Mouse (Mus musculus) stomach, embryonic 16.5 days (tissue): ENCODE data around the gene Prex1. TPM values are rescaled to one million over a fixed set of nuclear protein-coding genes. Genes with fewer than 3 reads are reported as not detected.

Experiments used
- ATAC-seq: fragments of 200-750 bp; cut with Nextera tagmentation; 2 replicates; pipeline ENCODE4 v1.8.0; 2017; ENCODE audit warnings: moderate number of reproducible peaks, moderate TSS enrichment; ENCODE audit not compliant: insufficient read depth, low FRiP score
- H3K27ac ChIP-seq: fragments of 300-500 bp; sonication (generic); 2 replicates; pipeline ENCODE4 v1.5.1; 2014; ENCODE audit warnings: low read length
- H3K27me3 ChIP-seq: fragments of 300-500 bp; sonication (generic); 2 replicates; pipeline ENCODE4 v1.6.1; 2014; ENCODE audit warnings: low read length, control low read depth, mixed read lengths; ENCODE audit not compliant: control insufficient read depth, insufficient read depth
- H3K36me3 ChIP-seq: fragments of 300-500 bp; sonication (generic); 2 replicates; pipeline ENCODE4 v1.6.1; 2014; ENCODE audit warnings: low read length; ENCODE audit not compliant: control insufficient read depth, insufficient read depth
- H3K4me1 ChIP-seq: fragments of 300-500 bp; sonication (generic); 2 replicates; pipeline ENCODE4 v1.6.1; 2014; ENCODE audit warnings: low read length, control low read depth, mixed read lengths; ENCODE audit not compliant: control insufficient read depth, insufficient read depth
- H3K4me2 ChIP-seq: fragments of 300-500 bp; sonication (generic); 2 replicates; pipeline ENCODE4 v1.6.1; 2014; ENCODE audit warnings: low read depth, low read length, mixed read lengths
- H3K4me3 ChIP-seq: fragments of 300-500 bp; sonication (generic); replicated peaks from 2 replicates; pipeline ENCODE4 v1.5.1; 2014; ENCODE audit warnings: mild to moderate bottlenecking, low read length
- H3K9ac ChIP-seq: fragments of 300-500 bp; sonication (generic); 2 replicates; pipeline ENCODE4 v1.6.1; 2014; ENCODE audit warnings: low read length
- H3K9me3 ChIP-seq: fragments of 300-500 bp; sonication (generic); replicated peaks from 2 replicates; pipeline ENCODE4 v1.6.1; 2016; ENCODE audit warnings: low read length, control low read depth; ENCODE audit not compliant: control insufficient read depth
- whole genome bisulfite sequencing: fragments of 180-500 bp; shearing (Covaris S2); extraction: QIAGEN DNeasy Blood & Tissue Kit; methylation state at CpG from one replicate; pipeline ENCODE4 v1.1.7; 2014; 5-methylcytosine and 5-hydroxymethylcytosine counted together
- polyA plus RNA-seq: library from polyadenylated mRNA; unstranded; fragments of >200 nt; fragmentation: Nextera tagmentation; extraction: Ambion mirVana; gene quantifications from 2 replicates; pipeline ENCODE4 v1.2.1, GENCODE M21; 2015

Prex1 gene
- polyA plus RNA-seq, 1 experiment from 2014 or later, result 11.0 TPM

DNA sequence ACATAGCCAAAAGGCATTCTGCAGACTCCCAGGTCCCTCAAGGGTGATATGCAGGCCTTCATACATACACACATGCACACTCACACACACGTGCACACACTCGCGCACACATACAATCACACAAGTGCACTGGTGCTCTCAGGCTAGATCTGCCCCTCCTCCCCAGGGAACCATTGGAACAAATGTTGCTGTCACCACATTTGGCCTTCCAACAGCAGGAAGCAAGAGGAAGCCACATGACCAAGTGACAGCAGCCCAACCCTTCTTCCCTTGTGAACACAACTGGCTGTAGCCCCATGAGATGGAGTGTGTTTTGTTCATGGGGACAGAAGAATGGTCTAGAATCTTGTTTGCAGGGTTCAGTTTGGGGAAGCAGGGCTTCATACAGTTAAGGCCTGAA lies 176.7 kb downstream of the Prex1 start:
- 97% methylated on average over 3 of the region's 3 CpGs for WGBS
- ATAC-seq, result no peak
- H3K27ac ChIP-seq, result no peak overlapping the region

DNA sequence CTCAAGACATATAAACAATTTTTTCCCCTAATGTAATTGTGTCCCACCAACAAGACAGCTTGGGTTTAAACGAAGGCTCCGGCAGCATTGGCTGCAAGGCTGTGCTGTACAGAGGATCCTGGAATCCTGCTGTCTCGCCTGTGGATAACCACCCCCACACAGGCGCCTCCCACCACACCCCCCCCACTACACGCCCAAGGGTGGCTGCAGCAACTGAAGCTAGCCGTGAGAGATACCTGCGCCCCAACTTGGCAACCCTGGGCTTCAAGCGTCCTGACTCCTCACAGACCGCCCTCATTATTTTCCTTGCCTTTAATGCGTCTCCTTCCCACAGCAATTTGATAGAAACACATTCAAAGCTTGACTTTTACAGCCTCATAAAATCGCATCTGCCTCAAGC lies 178.1 kb downstream of the Prex1 start:
- no peaks in the 10 kb centered on the region for H3K27me3 ChIP-seq
- H3K9ac ChIP-seq, result no peak overlapping the region
- no peaks in the 10 kb centered on the region for H3K4me1 ChIP-seq
- 85% methylated on average over 11 of the region's 11 CpGs for WGBS
- no peak; the same call in 1 of the 2 replicates for ATAC-seq
- no peaks in the 10 kb centered on the region for H3K9me3 ChIP-seq
- no peaks in the 10 kb centered on the region for H3K36me3 ChIP-seq
- no peak overlapping the region for H3K4me2 ChIP-seq
- H3K27ac ChIP-seq, result peak overlapping the region; percentile 26; the same call in 1 of the 2 replicates
- H3K4me3 ChIP-seq, result no peak overlapping the region

More for the DNA sequence above, 176.7 kb downstream of the Prex1 start:
- H3K4me1 ChIP-seq, result 0 out of 2 replicates have a peak, but pooled peaks cover under 1% of the 10 kb centered on the region
- H3K4me2 ChIP-seq, result no peak overlapping the region
- no peaks in the 10 kb centered on the region for H3K36me3 ChIP-seq
- H3K9me3 ChIP-seq, result no peaks in the 10 kb centered on the region
- no peak overlapping the region for H3K4me3 ChIP-seq
- no peak overlapping the region for H3K9ac ChIP-seq
- no peaks in the 10 kb centered on the region for H3K27me3 ChIP-seq

DNA sequence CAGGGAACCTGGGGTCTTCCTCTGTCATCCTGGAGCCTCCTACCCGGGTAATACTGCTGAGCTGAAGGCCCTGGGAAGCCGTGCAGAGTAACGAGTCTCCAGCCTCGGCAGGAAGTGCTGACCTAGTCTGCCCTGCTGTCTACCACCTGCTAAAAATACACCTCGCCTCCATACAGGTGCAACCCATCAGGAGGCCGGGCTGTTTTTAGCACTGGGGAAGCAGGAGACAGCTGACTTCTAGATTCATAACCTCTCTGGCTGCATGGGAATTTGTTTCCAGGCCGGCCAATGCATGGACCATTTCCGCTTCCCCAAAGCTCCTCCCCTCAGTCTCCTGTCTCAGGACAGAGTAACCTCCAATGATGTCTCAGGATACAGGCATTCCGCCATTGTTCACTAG lies 187.4 kb downstream of the Prex1 start:
- no peaks in the 10 kb centered on the region for H3K36me3 ChIP-seq
- peak overlapping the region; percentile 39 for H3K27ac ChIP-seq
- H3K27me3 ChIP-seq, result no peaks in the 10 kb centered on the region
- H3K4me2 ChIP-seq, result no peak overlapping the region
- peak; percentile 22; the same call in 1 of the 2 replicates for ATAC-seq
- 62% methylated on average over 9 of the region's 9 CpGs for WGBS
- no peak overlapping the region for H3K4me3 ChIP-seq
- peaks cover 28% of the 10 kb centered on the region for H3K4me1 ChIP-seq
- no peak overlapping the region for H3K9ac ChIP-seq
- H3K9me3 ChIP-seq, result peaks cover 2% of the 10 kb centered on the region; the same call in 1 of the 2 replicates

DNA sequence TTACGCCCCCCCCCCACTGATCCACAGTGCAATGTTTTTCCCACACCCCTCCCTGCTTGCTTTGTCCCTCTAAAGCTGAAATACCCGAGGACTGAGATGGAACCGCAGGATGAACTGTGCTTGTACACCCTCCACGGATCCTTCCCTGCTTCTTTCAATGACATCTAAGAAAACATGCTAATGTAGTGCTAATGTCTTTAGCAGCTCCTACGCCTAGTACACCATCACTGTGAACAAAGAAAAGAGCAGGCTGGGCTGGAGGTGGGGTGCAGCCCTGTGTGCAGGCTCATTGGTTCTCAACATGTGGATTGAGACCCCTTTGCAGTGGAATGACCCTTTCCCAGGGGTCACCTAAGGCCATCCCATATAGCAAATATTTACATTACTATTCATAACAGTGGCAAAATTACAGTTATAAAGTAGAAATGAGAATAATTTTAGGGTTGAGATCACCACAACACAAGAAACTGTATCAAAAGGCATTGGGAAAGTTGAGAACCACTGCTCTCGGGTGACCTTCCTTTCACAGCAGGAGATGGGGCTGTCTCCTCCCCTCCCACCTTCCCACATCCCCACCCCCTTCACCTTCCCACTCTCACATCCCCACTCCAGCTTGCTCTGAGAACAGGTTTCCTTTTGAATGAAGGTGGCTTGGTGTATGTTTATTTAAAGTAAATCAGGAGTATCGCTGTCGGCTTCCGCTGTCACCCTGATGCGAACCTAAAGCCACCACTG lies 190.3 kb downstream of the Prex1 start:
- Histone ChIP-seq H3K4me1 (peaks cover 29% of the 10 kb centered on the region), H3K9me3 (no peaks in the 10 kb centered on the region), H3K27me3 (no peaks in the 10 kb centered on the region), H3K9ac (peak overlapping the region; percentile 39; the same call in 1 of the 2 replicates), H3K4me2 (no peak overlapping the region), H3K27ac (peak overlapping the region; percentile 80), H3K36me3 (no peaks in the 10 kb centered on the region), H3K4me3 (no peak overlapping the region)
- 68% methylated on average over 10 of the region's 10 CpGs for WGBS
- no peak for ATAC-seq

DNA sequence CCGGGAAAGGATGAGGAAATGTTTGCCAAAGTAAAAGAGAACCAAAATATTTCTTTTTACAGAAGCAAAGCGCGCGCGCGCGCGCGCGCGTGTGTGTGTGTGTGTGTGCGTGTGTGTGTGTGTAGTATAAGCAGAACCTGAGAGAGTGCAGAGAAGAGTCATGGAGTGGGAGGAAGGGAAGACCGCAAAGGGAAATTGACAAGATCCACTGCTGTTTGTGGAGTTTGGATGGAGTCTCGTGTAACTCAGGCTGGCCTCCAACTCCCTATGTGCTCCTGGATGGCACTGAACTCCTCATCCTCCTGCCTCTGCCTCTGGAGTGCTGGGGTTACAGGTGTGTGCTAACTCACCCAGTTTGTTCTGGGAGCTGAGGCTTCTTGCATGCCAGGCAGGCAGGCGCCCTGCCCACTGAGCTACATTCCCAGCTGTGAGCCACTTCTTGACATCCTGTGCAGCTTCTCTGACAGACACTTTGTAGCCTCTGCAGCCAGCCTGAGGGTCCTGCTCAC lies 191.0 kb downstream of the Prex1 start:
- H3K27ac ChIP-seq, result peak overlapping the region; percentile 80
- H3K9me3 ChIP-seq, result no peaks in the 10 kb centered on the region
- peak overlapping the region; percentile 39; the same call in 1 of the 2 replicates for H3K9ac ChIP-seq
- H3K36me3 ChIP-seq, result no peaks in the 10 kb centered on the region
- H3K4me2 ChIP-seq, result 0 out of 2 replicates have a peak overlapping the region, but pooled peaks have one; percentile 29
- no peak for ATAC-seq
- WGBS, result 59% methylated on average over 15 of the region's 15 CpGs
- peaks cover 31% of the 10 kb centered on the region for H3K4me1 ChIP-seq
- H3K4me3 ChIP-seq, result no peak overlapping the region
- no peaks in the 10 kb centered on the region for H3K27me3 ChIP-seq

DNA sequence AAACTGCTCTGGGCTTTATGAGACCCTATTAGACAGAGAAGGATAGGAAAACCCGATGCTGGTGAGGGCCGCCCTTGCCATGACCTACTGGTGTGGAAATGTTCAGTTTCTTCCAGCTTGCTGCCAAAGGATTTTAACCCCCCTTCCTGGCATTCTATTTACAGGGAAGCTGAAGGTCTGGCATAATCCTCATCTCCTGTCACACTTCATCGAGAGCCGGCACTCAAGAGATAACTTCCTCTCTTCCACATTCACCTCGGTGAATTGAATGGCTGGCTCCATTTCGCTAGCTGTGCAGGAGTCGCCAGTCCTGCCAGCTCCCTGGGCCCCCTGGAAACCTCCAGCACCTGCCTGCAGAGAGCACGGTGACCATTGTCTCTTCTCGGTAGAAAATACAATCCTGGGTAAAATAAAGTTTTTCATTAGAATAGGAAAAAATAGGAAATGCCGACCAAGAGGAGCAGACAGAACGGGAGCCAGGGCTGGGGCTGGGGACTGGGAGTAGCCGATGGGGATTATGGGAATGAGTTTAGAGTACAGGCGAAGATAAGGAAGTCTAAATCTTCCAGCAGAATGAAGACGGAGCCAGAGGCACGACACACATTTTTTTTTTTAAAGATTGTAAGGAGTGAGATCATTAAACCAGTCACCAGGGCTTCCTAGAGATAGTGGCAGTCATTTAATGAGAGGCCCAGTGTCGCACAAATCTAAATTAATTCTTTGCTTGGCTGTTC lies 191.6 kb downstream of the Prex1 start:
- Histone ChIP-seq H3K27me3 (no peaks in the 10 kb centered on the region), H3K27ac (peak overlapping the region; percentile 80), H3K36me3 (no peaks in the 10 kb centered on the region), H3K4me2 (0 out of 2 replicates have a peak overlapping the region, but pooled peaks have one; percentile 29), H3K4me3 (no peak overlapping the region), H3K4me1 (peaks cover 34% of the 10 kb centered on the region), H3K9ac (no peak overlapping the region), H3K9me3 (no peaks in the 10 kb centered on the region)
- ATAC-seq, result no peak
- 29% methylated on average over 16 of the region's 16 CpGs for WGBS

DNA sequence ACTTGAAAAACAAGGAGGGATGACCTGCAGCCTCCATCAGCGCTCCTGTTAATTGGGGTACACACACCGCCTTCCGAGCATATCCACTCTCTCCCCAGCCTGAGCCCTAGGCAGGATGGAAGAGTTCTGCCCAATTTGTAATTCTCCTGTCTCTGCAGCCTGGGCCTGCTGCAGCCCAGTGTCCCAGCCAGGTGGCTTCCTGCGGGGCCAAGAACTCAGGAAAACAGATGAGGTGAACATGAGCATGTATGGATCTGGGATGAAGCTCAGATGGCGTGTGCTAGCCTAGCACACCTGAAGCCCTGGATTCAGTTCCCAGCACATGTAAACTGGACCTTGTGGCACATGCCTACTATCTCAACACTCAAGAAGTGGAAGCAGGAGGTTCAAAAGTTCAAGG lies 192.2 kb downstream of the Prex1 start:
- Histone ChIP-seq H3K9me3 (no peaks in the 10 kb centered on the region), H3K4me1 (peaks cover 36% of the 10 kb centered on the region), H3K4me3 (no peak overlapping the region), H3K4me2 (no peak overlapping the region), H3K9ac (no peak overlapping the region), H3K36me3 (no peaks in the 10 kb centered on the region), H3K27me3 (no peaks in the 10 kb centered on the region), H3K27ac (peak overlapping the region; percentile 80)
- 88% methylated on average over 5 of the region's 5 CpGs for WGBS
- no peak for ATAC-seq

DNA sequence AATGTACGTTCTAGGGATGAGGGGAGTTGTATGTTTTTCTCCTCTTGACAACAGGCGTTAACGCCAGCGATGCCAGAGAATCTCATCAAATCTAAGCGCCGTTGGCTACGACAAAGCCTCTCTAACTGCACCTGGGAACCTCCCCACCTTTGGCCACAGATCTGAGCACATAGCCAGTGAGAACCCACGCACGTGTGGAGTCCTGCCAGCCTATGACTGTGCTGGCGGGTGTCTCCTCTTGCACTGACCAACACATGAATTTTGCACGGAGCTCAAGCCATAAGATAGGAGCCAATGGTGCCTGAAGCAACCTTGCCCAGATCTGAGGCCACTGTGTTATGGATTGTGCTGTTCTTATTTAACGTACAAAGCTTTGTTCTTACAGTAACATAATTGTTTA lies 193.1 kb downstream of the Prex1 start:
- Histone ChIP-seq H3K9ac (no peak overlapping the region), H3K4me2 (no peak overlapping the region), H3K9me3 (no peaks in the 10 kb centered on the region), H3K27me3 (no peaks in the 10 kb centered on the region), H3K36me3 (no peaks in the 10 kb centered on the region), H3K4me1 (peaks cover 34% of the 10 kb centered on the region), H3K4me3 (no peak overlapping the region), H3K27ac (no peak overlapping the region)
- WGBS, result 80% methylated on average over 12 of the region's 12 CpGs
- ATAC-seq, result no peak
